Mouse (Mus musculus) midbrain, embryonic 15.5 days (tissue): Measurements from ENCODE around the gene Krit1. TPM values are rescaled to one million over a fixed set of nuclear protein-coding genes. Genes with fewer than 3 reads are reported as not detected.
"Not testable (repeated sequence)": the region's sequence is repeated elsewhere in the genome, so short reads cannot be mapped to it uniquely, and the experiment has no call there.

Experiments used
- ATAC-seq: fragments of 200-750 bp; cut with Nextera tagmentation; replicated peaks from 2 replicates; pipeline ENCODE4 v1.8.0; 2017; ENCODE audit warnings: moderate TSS enrichment
- H3K27ac ChIP-seq: fragments of 300-500 bp; sonication (generic); 2 replicates; pipeline ENCODE4 v1.5.1; 2015; ENCODE audit warnings: mild to moderate bottlenecking, inconsistent platforms
- H3K27me3 ChIP-seq: fragments of 300-500 bp; sonication (generic); replicated peaks from 2 replicates; pipeline ENCODE4 v1.6.1; 2015; ENCODE audit warnings: inconsistent platforms
- H3K36me3 ChIP-seq: fragments of 300-500 bp; sonication (generic); replicated peaks from 2 replicates; pipeline ENCODE4 v1.6.1; 2015; ENCODE audit warnings: inconsistent platforms
- H3K4me1 ChIP-seq: fragments of 300-500 bp; sonication (generic); 2 replicates; pipeline ENCODE4 v1.6.1; 2015; ENCODE audit warnings: inconsistent platforms
- H3K4me2 ChIP-seq: fragments of 300-500 bp; sonication (generic); 2 replicates; pipeline ENCODE4 v1.6.1; 2015; ENCODE audit warnings: inconsistent platforms, mild to moderate bottlenecking, moderate library complexity
- H3K4me3 ChIP-seq: fragments of 300-500 bp; sonication (generic); 2 replicates; pipeline ENCODE4 v1.5.1; 2015; ENCODE audit warnings: mild to moderate bottlenecking, inconsistent platforms
- H3K9ac ChIP-seq: fragments of 300-500 bp; sonication (generic); 2 replicates; pipeline ENCODE4 v1.6.1; 2015; ENCODE audit warnings: mild to moderate bottlenecking, inconsistent platforms
- H3K9me3 ChIP-seq: fragments of 300-500 bp; sonication (generic); 2 replicates; pipeline ENCODE4 v1.6.1; 2016; ENCODE audit warnings: inconsistent platforms
- WGBS: fragments of 180-500 bp; shearing (Covaris S2); methylation state at CpG from one replicate; pipeline ENCODE4 v1.1.7; 2015; ENCODE audit warnings: mixed read lengths; 5-methylcytosine and 5-hydroxymethylcytosine counted together
- polyA plus RNA-seq: library from polyadenylated mRNA; unstranded; fragments of >200 nt; fragmentation: Nextera tagmentation; extraction: Ambion mirVana; gene quantifications from 2 replicates; pipeline ENCODE4 v1.2.1, GENCODE M21; 2015

The Krit1 gene
- polyA plus RNA-seq: 54.0 and 58.3 TPM in 2 replicates

GRCm38 (mm10) chr5:3802433-3803291, at the start of gene Krit1, which contains the start of gene Ankib1:
TSS of gene Krit1 (plus strand) at chr5:3803184.
TSS of gene Ankib1 (minus strand) at chr5:3802925.
- Histone ChIP-seq H3K27me3 (no peaks in the 10 kb centered on the region), H3K36me3 (no peaks in the 10 kb centered on the region), H3K4me3 (peak within 1 kb of the TSS; percentile 98), H3K4me2 (peak within 1 kb of the TSS; percentile 80), H3K4me1 (peaks cover 29% of the 10 kb centered on the region), H3K9me3 (no peaks in the 10 kb centered on the region), H3K9ac (peak within 1 kb of the TSS; percentile 74), H3K27ac (peak within 1 kb of the TSS; percentile 92)
- ATAC-seq: peak; percentile 96
- under 1% methylated on average over 102 of the region's 109 CpGs for WGBS

DNA sequence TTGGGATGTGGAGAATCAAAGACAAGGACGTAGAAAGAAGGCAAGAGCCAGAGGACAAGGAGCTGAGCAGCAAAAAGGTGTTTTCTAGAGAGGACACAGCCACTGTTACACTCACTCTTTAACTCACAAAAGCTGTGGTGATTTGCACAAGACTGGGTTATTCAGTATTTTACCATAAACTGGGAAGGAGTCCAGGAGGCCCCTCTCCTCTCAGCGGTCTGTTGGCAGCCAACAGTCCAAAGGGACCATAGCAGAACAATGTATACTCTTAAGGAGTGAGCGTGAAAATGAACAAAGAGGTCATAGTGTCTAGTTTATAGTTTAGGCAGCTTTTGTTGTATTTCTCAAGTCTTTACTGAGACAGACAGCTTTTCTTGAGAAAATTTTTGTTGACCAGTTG, 31.5 kb upstream of the Krit1 start:
- Histone ChIP-seq H3K9me3 (no peaks in the 10 kb centered on the region), H3K9ac (no peak overlapping the region), H3K4me1 (peaks cover 6% of the 10 kb centered on the region; the same call in 1 of the 2 replicates), H3K36me3 (peaks cover 7% of the 10 kb centered on the region; the same call in 1 of the 2 replicates), H3K27me3 (no peaks in the 10 kb centered on the region), H3K4me3 (no peak overlapping the region), H3K4me2 (no peak overlapping the region), H3K27ac (peak overlapping the region; percentile 21; the same call in 1 of the 2 replicates)
- WGBS: 45% methylated on average over 3 of the region's 3 CpGs
- peak; percentile 66 for ATAC-seq

- Histone ChIP-seq H3K4me3 (no peak overlapping the region), H3K9ac (no peak overlapping the region), H3K27me3 (no peaks in the 10 kb centered on the region), H3K4me1 (peaks cover 6% of the 10 kb centered on the region; the same call in 1 of the 2 replicates), H3K27ac (peak overlapping the region; percentile 21; the same call in 1 of the 2 replicates), H3K36me3 (peaks cover 3% of the 10 kb centered on the region; the same call in 1 of the 2 replicates), H3K4me2 (no peak overlapping the region), H3K9me3 (no peaks in the 10 kb centered on the region)
- WGBS: 34% methylated on average over 3 of the region's 3 CpGs
- ATAC-seq: peak; percentile 45; the same call in 1 of the 2 replicates
Observed at GRCm38 (mm10) chr5:3772017-3772416, 31.0 kb upstream of the Krit1 start.

DNA sequence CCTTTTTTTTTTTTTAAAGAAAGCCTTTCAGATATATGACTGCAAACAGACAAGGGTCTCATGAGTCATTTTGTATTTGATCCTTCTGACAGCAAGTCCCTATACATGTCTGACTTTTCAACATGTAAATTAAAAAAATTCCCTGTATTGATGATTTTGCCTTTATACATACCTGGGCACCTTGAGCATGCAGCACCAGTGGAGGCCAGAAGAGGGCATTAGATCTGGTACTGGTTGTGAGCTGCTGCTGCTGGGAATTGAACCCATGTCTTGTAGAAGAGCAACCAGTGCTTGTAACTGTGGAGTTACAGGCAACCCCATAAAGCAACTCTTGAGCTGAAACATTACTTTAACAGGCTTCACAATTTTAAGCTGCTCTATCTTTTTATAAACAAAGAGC, 20.3 kb upstream of the Krit1 start:
- no peak overlapping the region for H3K4me3 ChIP-seq

GRCm38 (mm10) chr5:3783947-3784681, 18.9 kb upstream of the Krit1 start:
- Histone ChIP-seq H3K27ac (no peak overlapping the region), H3K36me3 (no peaks in the 10 kb centered on the region), H3K27me3 (no peaks in the 10 kb centered on the region), H3K4me3 (no peak overlapping the region), H3K9me3 (no peaks in the 10 kb centered on the region), H3K4me1 (no peaks in the 10 kb centered on the region), H3K9ac (no peak overlapping the region), H3K4me2 (no peak overlapping the region)
- 88% methylated on average over 2 of the region's 2 CpGs for WGBS
- no peak for ATAC-seq

More for the DNA sequence above, 20.3 kb upstream of the Krit1 start:
- ATAC-seq: no peak
- Histone ChIP-seq H3K4me1 (no peaks in the 10 kb centered on the region), H3K9me3 (no peaks in the 10 kb centered on the region), H3K36me3 (no peaks in the 10 kb centered on the region), H3K27me3 (no peaks in the 10 kb centered on the region), H3K9ac (no peak overlapping the region), H3K27ac (no peak overlapping the region), H3K4me2 (no peak overlapping the region)

DNA sequence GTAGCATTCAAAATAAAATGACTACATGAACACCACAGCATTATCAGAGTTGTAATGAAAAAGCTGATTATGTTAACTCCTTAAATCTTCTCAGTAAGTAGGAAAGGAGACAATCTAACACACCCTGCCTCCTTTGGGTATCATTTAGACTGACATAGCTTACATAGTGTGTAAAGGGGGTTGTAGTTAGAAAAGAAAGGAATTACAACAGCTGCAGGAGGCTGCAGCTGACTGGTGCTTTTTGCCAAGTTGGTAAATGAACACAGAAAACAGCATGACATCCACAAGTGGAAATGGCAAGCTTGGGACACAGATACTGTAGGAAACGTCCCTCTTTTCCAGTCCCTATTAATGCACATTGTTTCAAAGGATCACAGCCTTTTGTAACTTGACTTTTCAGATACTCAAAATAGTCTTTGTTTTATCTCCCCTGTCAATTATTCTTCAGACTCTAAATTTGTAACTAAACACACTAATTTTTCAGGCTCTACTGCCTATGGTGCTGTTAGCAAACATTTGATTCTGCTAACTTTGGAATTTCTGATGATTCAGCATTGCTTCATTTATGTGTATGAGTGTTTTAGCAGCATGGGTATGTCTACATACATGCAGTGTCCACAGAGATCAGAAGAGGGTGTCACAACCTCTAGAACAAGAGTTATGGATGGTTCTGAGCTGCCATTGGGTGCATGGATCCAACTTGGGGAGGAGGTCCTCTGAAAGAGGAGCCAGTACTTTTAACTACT, 18.1 kb upstream of the Krit1 start:
- Histone ChIP-seq H3K9ac (no peak overlapping the region), H3K27me3 (no peaks in the 10 kb centered on the region), H3K27ac (no peak overlapping the region), H3K4me3 (no peak overlapping the region), H3K4me2 (no peak overlapping the region), H3K36me3 (no peaks in the 10 kb centered on the region), H3K9me3 (no peaks in the 10 kb centered on the region), H3K4me1 (no peaks in the 10 kb centered on the region)
- ATAC-seq: no peak
- WGBS: 69% methylated on average over 1 of the region's 1 CpGs

GRCm38 (mm10) chr5:3787548-3787947, 15.4 kb upstream of the Krit1 start:
- no peaks in the 10 kb centered on the region for H3K36me3 ChIP-seq
- H3K27ac ChIP-seq: no peak overlapping the region
- H3K27me3 ChIP-seq: no peaks in the 10 kb centered on the region
- no peak overlapping the region for H3K4me3 ChIP-seq
- H3K4me1 ChIP-seq: no peaks in the 10 kb centered on the region
- no peaks in the 10 kb centered on the region for H3K9me3 ChIP-seq
- WGBS: 84% methylated on average over 4 of the region's 4 CpGs
- H3K4me2 ChIP-seq: no peak overlapping the region
- no peak overlapping the region for H3K9ac ChIP-seq
- no peak for ATAC-seq

DNA sequence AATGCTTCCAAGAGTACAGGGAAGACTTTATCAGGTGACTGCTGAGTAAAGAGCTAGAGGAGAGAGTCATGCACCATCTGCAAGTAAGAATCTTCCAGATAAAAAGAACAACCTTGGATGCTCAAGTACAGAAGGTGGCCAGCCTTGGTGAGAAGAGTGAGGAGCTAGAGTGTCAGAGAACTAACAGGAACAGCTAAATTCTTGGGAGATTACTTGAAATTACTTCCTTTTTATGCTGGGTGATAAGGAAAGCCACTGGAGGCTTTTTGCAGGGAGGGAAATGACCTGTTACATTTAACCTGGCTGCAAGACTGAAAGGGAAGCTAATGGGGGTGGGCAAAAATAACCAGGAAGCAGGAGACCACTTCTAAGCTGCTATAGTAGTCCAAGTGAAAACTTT, 11.9 kb upstream of the Krit1 start:
- H3K4me1 ChIP-seq: no peaks in the 10 kb centered on the region
- H3K27me3 ChIP-seq: no peaks in the 10 kb centered on the region
- H3K4me3 ChIP-seq: no peak overlapping the region
- no peak overlapping the region for H3K9ac ChIP-seq
- no peak for ATAC-seq
- no peaks in the 10 kb centered on the region for H3K36me3 ChIP-seq
- H3K9me3 ChIP-seq: no peaks in the 10 kb centered on the region
- H3K27ac ChIP-seq: no peak overlapping the region
- H3K4me2 ChIP-seq: no peak overlapping the region

- H3K4me2 ChIP-seq, ATAC-seq, H3K27me3 ChIP-seq, H3K9ac ChIP-seq, H3K4me3 ChIP-seq, H3K9me3 ChIP-seq, H3K27ac ChIP-seq, H3K36me3 ChIP-seq: not testable (repeated sequence)
- peaks cover 21% of the 10 kb centered on the region for H3K4me1 ChIP-seq
- WGBS: 99% methylated on average over 2 of the region's 2 CpGs
Observed at GRCm38 (mm10) chr5:3797101-3797500, 5.9 kb upstream of the Krit1 start.

- not testable (repeated sequence) for ATAC-seq, H3K9me3 ChIP-seq, H3K9ac ChIP-seq, H3K36me3 ChIP-seq, H3K27ac ChIP-seq, H3K27me3 ChIP-seq, H3K4me3 ChIP-seq, H3K4me2 ChIP-seq
- H3K4me1 ChIP-seq: peaks cover 21% of the 10 kb centered on the region
Observed at GRCm38 (mm10) chr5:3798656-3799055, 4.3 kb upstream of the Krit1 start.

DNA sequence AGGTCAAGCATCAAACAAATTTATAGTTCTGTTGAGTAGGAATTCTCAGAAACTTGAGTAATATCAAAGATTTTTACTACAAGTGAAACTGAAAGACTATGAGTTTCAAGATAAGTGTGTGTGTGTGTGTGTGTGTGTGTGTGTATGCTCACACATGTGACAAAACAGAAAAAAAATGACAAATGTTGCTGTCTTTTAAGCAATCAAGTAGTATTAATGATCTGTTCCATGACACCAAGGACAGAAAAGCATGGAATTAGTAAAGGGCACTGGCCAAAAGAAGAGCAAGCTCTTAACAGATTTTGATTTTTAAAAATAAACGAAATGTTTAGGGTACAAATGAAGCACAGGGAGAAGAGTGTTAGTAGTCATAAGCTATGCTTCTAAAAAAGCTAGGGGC, 2.9 kb upstream of the Krit1 start:
- no peak for ATAC-seq
- no peak overlapping the region for H3K4me2 ChIP-seq
- H3K27me3 ChIP-seq: no peaks in the 10 kb centered on the region
- H3K4me3 ChIP-seq: no peak overlapping the region
- 82% methylated on average over 1 of the region's 1 CpGs for WGBS
- no peaks in the 10 kb centered on the region for H3K36me3 ChIP-seq
- no peak overlapping the region for H3K27ac ChIP-seq
- H3K9ac ChIP-seq: no peak overlapping the region
- peaks cover 29% of the 10 kb centered on the region for H3K4me1 ChIP-seq
- no peaks in the 10 kb centered on the region for H3K9me3 ChIP-seq

- Histone ChIP-seq H3K4me3 (peak overlapping the region; percentile 17; the same call in 1 of the 2 replicates), H3K27ac (no peak overlapping the region), H3K27me3 (no peaks in the 10 kb centered on the region), H3K9ac (no peak overlapping the region), H3K4me1 (peaks cover 29% of the 10 kb centered on the region), H3K4me2 (peak overlapping the region; percentile 80), H3K9me3 (no peaks in the 10 kb centered on the region), H3K36me3 (no peaks in the 10 kb centered on the region)
- no peak for ATAC-seq
- 83% methylated on average over 4 of the region's 4 CpGs for WGBS
Observed at GRCm38 (mm10) chr5:3800881-3801280, 2.1 kb upstream of the Krit1 start.
